Mouse (Mus musculus): ENCODE measurements around the gene Gm11361. TPM values are rescaled to one million over a fixed set of nuclear protein-coding genes. Genes with fewer than 3 reads are reported as not detected.

The Gm11361 gene
- total RNA-seq (2021): 10 to 100 TPM; 53.0 to 83.2 TPM
- long read RNA-seq, experiment 1, transcript Gm11361-201 (1 exons, 607 nt): major isoform, 10 of 10 reads
- long read RNA-seq, experiment 1, partial matches to known transcripts: 0 of 10 reads
- long read RNA-seq, experiment 1, other reads (novel, unspliced or antisense): 0 of 10 reads
- long read RNA-seq, experiment 2, transcript Gm11361-201 (1 exons, 607 nt): major isoform, 10 of 10 reads
- long read RNA-seq, experiment 2, partial matches to known transcripts: 0 of 10 reads
- long read RNA-seq, experiment 2, other reads (novel, unspliced or antisense): 0 of 10 reads

- intact Hi-C loops (cut with DNase I): no loop called here
- no peak for DNase-seq
Measured at GRCm38 (mm10) chr13:28257228-28257627, at the start of gene Gm11361. TSS of gene Gm11361 (plus strand) at chr13:28257528.

GRCm38 (mm10) chr13:28264399-28264798, 7.1 kb downstream of the Gm11361 start:
- no peak for DNase-seq
- intact Hi-C loops (cut with DNase I): no loop called here

GRCm38 (mm10) chr13:28287368-28287767, 30.0 kb downstream of the Gm11361 start:
- DNase-seq: no peak
- intact Hi-C loops (cut with DNase I): no loop called here

- intact Hi-C loops (cut with DNase I): no loop called here
Measured at GRCm38 (mm10) chr13:28294272-28294671, 36.9 kb downstream of the Gm11361 start.

GRCm38 (mm10) chr13:28294757-28295361, 37.5 kb downstream of the Gm11361 start:
- no peak for DNase-seq
- intact Hi-C loops (cut with DNase I): no loop called here

More at GRCm38 (mm10) chr13:28294272-28294671, 36.9 kb downstream of the Gm11361 start:
- no peak for DNase-seq

- intact Hi-C loops (cut with DNase I): no loop called here
- DNase-seq: no peak
Measured at GRCm38 (mm10) chr13:28295492-28295891, 38.2 kb downstream of the Gm11361 start.

GRCm38 (mm10) chr13:28297098-28297497, 39.8 kb downstream of the Gm11361 start:
- no peak for DNase-seq
- intact Hi-C loops (cut with DNase I): no loop called here

- intact Hi-C loops (cut with DNase I): no loop called here
- DNase-seq: no peak
Measured at GRCm38 (mm10) chr13:28297577-28297976, 40.2 kb downstream of the Gm11361 start.

Other genes starting within 250 kb of the Gm11361 start
- not detected for gene Prl4a1, start 241.3 kb upstream of the Gm11361 start, total RNA-seq (2021)
- gene Prl5a1, start 115.0 kb upstream of the Gm11361 start, total RNA-seq (2021): not detected